Mouse (Mus musculus): ENCODE data around the gene Tsnaxip1.

DNA sequence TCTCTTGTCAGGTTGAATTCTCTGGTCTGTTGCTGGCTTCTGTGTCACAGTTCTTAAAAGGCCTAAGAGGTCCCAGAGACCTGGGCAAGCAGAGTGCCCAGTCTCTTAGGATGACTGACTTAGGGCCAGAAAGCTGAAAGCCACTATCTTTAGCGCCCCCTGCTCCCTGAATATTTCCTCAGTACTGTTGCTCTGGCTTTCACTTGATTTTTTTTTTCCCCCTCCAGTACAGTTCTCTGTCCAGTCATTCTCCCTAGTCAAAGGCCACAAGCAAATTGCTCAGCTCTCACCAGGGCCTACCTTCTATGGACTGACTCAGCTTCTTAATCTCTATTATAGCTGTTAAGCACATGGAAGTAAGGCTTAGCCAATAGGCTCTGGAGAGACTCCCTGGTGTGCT is 34.4 kb downstream of the Tsnaxip1 start:
- TF ChIP-seq CTCF (IDR thresholded peaks at IDR 0.05; ENCODE audit: borderline replicate concordance, insufficient read depth, low read depth, low read length) (no peak), POLR2A (IDR thresholded peaks at IDR 0.05; ENCODE audit: borderline replicate concordance, insufficient read depth, low read length) (no peak)

Measured in cerebellum, adult 2 months (tissue).